Mouse (Mus musculus) spleen, postnatal 10 days (tissue): ENCODE results near the gene Mgat1.
"Not testable (repeated sequence)": the region's sequence is repeated elsewhere in the genome, so short reads cannot be mapped to it uniquely, and the experiment has no call there.

ENCODE experiments used
- DNase-seq, 2 experiments: peaks; one replicate each; pipeline ENCODE4 v3.0.0; 2021 to 2022; ENCODE audit warnings: low spot score in 2 of 2

The Mgat1 gene

DNA sequence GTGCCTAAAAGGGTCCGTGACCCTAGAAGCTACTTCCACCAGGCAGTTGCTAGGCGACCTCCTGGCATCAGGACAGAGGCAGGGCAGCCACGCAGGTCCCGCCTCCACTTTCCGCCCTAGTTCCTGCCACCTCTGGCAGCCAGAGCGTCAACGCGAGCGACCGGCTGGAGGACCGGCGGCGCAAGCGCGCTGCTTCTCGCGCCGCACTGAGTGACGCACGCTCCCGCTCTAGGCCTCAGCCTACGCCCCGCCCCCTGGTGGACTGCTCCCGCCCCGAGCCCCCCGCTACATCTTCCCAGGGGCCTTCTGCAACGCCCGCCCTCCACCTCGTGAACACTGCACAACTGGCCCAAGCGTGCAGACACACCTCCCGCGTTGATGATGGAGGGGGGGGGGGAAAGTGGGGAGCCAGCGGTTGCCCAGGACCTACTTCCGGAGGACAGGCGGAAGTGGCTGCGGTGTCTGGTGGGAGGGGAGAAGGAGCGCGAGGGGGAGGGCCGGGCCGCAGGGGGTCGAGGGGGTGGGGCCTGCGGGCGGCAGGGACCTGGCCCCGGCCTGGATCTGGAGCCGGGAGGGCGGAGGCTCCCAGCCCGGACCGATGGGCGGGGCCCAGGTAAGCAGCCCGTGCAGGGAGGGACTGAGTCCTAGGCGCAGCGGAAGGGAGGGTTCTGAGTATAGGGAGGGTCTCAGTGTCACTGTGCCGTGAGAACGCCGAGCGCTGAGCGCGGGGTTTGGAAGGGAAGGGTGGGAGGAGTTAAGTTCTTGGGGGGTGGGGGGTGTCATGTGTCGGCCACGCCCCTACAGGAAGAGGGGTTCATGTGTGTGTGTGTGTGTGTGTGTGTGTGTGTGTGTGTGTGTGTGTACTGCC, at the start of gene Mgat1:
Gene Mgat1 (plus strand): TSS at position 465 of the 868 bp plus-strand sequence.
- DNase-seq, result peak; percentile 85 to 95

DNA sequence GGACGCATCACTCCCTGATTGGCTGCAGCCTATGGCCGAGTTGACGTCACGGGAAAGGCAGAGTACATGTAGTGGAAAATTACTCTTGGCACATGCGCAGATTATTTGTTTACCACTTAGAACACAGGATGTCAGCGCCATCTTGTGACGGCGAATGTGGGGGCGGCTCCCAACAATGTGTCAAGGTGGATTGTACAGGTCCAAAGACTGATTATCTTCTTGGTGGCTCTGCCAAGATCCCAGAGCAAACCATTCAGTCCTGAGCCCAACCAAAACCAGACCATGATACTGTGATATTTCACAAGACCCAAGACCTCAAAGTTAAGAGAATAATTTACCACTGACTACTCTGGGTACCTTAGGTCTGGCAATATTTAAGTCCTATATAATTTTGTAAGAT, 49.2 kb upstream of the Mgat1 start:
- DNase-seq, result not testable (repeated sequence)

DNA sequence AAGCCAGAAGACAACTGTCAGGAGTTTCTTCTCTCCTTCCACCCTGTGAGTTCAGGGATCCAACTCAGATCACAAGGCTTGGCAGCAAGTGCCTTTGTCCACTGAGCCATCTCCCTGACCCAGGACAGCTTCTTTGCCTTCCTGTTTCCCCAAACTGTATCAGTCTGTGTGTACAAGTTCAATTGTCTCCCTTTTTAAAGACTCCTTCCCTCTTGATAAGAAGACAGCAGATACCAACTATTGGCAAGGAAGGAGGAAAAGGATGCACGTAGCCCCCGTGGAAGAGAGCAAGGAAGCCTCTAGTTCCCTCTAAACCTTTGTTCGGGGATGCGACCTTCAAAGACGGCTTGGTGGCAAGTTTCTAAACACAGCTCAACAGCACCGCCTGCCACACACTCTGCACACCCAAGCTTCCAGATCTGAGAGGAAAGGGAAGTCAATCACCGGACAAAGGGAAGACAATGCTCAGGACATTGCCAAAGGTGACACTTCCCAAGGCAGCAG, 48.1 kb upstream of the Mgat1 start:
- DNase-seq, result no peak

DNA sequence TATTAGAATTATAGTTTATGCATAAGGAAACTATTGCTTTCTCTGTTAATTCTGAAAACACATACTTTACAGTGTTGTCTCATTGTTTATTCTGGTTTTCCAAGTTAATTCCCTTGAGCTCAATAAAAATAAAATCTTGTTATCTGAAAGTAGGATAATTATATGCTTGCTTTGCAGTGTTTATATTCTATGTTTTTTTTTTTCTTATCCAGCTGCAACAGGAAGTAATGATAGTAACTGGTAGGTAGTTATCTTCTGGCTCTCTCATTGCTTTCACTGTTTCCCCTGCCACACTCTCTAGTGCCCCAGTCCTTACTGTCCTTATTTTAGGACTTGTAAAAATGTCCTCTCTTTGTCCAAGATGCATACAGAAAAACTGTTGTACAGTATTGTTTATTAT, 43.3 kb upstream of the Mgat1 start:
- no peak for DNase-seq

DNA sequence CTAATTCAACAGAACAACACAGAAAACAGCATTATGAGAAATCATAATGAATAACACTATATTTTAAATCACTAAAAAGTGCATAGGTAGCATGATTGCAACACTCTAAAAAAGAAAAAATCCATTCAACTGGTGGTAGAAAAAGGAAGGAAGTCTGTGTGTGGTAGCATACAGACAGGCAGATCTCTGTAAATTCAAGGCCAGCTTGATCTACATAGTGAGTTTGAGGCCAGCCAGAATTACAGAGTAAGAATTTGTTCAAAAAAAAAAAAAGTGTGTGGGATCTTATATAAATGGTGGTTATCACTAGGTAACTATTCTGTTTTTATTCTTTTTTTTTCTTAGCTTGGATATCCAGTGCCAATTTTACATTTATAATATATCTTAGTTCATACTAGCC, 42.8 kb upstream of the Mgat1 start:
- DNase-seq, result no peak

DNA sequence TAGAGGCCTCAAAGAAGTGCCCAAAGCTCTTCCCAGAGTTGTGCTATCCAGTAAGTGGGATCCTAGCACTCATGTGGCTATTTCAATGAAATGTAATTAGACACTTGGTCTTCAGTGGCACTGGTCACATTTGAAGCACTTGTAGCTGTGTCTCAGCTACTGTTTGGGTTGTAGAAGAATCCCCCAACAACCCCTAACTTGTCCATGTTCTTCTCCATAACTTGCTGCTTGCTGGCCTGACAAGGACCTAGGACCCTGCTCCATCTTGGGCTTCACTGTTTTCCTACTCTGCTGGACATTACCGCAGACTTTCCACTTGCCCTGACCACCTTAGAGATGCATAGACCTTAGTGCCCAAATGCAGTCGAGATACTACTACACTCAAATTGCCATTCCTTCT, 41.9 kb upstream of the Mgat1 start:
- DNase-seq, result no peak

DNA sequence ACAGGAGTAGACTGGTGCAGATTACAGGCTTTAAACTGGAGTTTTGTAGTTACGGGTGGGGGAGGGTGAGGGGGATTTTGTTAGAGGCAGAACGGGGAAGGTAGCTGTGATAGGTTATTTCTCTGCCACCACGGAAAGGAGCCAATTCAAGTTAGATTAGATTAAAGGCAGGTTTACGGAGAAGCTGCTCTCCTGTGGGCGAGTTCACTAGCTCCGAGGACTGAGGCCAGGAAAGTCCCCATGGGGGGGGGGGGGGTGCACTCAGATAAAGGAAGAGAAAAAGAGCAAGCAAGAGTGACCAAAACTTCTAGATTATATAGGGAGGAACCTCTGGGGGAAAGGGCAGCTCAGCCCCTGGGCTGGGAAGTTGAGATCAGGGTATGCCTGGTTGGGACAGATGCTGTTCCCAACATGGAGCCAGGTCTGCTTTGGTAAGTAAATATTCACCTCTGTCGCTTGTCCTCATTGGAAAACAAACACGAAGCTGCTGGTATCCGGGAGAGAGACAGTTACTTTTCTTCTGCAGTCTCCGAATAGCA, 41.4 kb upstream of the Mgat1 start:
- DNase-seq, result peak; percentile 34 to 49

DNA sequence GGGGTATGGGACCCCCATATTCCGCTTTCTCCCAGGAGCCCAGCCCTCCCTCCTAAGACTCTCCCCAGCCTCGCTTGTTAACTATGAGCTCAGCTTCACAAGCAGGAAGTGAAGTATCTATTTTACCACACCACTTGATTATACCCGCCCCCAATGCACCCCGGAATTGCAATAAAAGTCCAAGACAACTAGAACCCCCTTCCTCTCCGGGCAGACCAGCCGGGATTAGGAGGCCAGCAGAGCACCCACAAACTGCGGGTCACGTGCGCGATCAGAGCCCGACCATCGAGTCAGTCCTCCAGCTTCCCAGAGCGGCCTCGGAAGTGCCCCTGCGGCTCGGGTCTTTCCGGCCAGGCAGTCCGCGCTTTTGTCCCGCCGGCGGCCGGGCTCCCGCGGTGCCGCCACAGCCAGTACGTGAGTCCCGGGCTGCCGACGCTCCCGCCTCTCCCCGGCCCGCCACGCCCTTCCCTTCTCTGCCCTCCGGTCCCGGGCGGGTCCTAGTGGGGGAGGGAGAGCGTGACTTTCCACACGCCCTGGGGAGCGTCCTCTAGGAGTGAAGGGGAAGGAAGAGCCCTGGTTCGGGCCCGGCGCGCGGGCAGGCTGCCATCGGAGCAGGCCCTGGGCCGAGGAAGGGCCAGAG, 40.7 kb upstream of the Mgat1 start, which contains the start of gene Zfp62:
Gene Zfp62 (plus strand): TSS at position 164 of the 640 bp plus-strand sequence.
- DNase-seq, result peak; percentile 91 to 95

DNA sequence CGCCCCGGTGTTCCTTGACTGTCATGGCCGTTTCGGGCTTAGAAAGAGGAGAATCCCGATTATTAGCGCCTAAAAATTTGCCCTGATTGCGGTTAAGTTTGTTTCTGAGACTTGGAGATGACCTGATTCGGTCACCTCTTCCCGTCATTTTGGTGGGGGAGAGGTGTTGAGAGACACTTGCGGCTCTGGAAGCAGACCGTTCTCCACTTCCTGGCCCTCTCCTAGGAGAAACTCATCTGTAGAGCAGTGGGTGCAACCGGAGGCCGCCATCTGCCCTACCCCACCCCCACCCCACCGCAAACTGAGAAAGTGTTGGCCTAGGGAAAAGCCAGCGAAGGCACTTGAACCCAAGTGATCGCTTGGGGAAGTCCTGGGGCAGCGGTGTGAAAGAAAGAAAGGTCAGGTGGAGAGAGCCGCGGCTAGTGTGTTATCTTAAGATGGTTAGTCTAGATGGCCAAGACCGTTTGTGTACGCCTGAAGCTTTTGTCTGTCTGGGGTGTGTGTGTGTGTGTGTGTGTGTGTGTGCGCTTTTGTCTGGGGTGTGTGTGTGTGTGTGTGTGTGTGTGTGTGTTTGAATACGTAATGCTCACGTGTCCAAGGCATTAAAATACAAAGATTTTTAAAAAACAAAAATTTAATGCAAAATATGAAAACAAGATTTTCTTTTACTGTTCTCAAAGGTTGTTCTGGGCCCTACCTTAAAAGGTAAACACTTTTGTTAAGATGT, 40.1 kb upstream of the Mgat1 start:
- peak in 1 of 2 experiments; percentile 50 for DNase-seq

DNA sequence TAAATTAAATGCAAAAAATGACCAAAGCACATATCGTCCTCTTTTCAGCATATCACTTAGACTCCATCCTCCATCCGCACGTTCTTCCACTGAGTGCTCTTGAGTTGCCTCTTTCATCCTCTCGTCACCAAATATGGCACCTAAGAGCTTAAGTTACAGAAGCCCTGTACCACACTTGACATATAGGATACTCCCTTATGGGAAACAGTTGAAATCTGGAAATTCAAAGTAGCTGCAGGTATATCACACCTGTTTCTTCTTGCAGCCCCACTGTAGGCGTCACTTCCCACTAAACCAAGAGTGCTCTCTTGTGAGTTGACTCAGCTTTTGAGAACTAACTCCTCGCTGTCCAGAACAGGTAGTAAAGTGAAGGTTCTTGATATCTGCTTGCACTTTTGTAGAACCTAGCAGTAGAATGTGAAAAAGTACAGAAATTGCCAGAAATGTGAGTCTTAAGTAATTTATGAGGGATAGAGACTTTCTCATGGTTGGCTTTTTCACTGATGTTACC, 38.9 kb upstream of the Mgat1 start:
- no peak for DNase-seq

DNA sequence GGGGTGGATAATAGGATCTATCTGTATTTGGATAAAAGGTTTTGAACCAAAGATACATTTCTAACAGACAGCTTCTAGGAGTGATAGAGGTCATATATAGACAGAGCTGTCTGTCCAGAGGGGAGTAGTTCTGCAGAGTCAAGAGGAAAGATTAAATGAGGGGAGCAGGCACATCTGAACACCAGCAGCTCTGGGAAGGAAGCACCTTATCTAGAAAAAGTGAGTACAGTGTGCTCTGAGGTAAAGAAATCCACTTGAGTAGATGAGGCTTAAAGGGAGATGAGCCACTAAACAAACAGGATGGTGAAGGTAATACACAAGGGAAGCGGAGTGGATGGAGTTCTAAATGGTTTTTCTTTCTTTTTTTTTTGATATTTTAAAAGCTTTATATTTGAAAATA, 36.5 kb upstream of the Mgat1 start:
- DNase-seq, result no peak

DNA sequence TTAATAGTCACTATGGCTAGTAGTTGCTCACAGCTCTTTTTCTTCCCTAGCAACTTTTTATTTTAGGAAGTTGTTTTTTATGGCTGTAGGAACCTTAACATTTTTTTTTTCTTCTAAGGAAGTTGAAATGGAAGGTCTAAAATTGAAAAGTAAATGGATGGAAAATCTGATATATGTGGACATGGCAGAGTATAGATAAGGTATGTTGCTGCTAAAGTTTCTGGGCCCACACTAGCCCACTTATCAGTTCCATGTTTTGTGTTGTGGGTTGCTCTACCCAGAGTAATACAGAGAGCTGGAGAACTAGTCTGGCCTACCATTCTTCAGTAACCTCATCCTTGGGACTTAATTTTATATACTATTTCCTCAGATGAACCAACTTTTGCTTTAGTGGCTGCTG, 31.4 kb upstream of the Mgat1 start:
- no peak for DNase-seq

DNA sequence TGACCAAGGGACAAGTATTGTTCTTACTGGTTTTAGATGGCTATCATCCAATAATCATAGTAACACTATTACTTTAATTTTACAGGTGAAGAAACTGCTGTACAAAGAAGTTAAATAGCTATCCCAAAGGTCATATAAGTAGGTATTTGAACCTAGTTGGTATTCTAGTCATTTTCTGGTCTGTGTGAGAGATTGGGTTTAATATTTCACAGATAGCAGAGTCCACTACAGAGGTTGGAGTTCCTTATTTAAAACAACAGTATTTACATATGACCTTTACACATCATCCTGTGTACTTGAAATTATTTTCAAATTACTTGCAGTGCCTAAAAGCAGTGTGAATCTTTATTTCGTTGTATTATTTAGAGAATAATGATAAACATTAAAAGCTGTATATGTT, 30.5 kb upstream of the Mgat1 start:
- DNase-seq, result no peak

DNA sequence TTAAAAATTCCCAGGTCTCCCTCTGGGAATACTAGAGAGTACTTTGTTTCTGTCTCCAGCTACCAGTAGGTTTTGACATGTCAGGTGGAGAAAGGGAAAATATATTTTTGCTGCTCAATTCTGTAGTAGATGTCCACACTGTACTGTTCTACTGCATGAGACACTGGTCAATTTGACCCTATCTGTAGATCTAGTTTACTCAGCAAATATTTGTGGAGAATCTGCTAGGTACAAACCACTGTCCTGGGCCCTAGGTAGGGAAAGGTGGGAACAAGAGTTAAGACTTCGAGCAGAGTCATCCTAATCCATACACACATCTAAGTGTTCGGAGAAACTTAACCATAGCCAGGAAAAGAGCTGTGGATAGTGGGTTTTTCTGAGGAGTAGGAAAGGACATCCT, 24.7 kb upstream of the Mgat1 start:
- DNase-seq, result no peak

DNA sequence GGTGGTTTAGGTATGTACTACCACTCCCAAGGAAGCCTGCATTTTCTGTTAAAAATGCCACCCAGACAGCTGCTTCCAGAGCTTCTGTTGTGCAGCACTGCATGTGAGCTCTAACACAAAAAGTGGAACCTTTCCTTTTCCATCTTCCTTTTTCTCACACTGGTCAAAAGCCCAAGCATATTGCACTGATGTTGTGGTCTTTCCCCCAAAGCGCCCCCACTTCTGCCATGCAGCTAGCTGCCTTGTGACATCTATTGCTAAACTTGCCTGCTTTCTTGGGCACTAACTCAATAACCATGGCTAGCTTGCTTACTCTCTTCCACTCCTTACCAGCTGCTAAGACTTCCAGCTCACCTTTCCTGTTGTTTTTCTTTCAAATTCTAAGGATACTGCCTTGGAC, 19.5 kb upstream of the Mgat1 start:
- DNase-seq, result no peak

DNA sequence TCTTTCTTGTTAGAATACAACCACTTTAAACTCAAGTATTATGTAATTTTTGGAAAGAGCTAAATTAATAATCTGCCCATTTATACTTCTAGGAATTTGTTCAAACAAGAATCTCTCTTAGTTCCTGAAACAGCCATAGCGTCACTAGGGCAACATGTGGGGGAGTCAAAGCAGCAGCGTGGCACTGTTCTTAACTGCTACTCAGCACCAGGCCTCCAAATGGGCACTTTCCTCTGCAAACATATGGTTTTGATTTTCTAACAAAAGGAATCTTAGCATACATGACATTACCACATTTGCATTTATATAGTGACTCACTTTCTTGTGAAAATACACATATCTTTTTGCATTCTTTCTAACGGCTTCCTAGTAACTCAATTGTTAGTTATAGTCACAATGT, 11.2 kb upstream of the Mgat1 start:
- DNase-seq, result no peak

DNA sequence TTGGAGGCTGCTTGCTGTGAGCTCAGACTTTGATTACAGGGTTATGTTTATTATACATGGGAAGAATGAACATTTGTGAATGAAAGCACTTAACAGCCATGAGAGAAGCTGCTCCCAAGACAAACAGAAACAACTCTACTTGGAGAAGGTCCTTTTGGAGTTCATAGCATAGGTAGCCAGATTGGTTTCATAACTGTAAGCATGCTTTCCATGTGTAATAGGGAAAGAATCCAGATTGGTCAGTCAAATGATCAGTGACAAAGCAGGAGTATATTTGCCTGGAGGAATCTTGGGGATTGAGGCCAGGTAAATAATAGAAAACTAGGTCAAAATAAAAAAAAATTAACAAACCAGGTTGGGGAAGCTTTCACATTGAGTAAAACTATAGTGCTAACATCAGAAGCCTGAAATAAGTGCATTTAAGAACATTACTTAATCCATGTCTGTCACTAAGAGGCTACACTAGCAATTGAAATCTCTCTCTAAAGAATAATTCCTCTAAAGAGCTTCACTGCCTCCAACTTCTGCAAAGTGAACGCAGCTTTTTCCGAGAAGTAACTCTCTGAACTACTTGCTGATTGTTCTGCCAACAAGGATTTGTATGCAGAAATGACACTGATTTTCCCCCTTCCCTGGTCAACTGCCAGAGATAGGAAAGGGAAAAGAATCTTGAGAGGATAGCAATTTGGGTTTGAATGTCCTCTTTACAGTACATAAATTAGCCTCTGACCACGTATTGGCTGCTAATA, 8.4 kb upstream of the Mgat1 start:
- no peak for DNase-seq

DNA sequence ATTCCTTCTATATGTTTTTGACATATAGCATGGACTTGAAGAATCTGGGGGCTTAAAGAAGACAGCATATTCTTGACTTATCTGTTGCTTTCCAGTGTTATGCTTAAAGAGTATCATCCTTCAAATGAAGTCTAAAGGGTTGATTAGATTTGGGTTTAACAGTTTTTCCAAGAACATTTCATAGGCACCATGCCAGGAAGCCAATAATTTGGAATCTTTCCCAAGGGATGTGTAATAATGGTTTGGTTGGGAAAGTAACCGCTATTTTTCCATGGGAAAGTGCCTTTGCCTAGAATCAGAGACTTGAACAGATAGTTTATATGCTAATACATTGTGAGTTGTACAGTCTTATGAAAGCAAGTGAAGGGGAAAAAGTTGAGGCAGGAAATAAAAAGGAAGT, 7.1 kb upstream of the Mgat1 start:
- DNase-seq, result no peak

DNA sequence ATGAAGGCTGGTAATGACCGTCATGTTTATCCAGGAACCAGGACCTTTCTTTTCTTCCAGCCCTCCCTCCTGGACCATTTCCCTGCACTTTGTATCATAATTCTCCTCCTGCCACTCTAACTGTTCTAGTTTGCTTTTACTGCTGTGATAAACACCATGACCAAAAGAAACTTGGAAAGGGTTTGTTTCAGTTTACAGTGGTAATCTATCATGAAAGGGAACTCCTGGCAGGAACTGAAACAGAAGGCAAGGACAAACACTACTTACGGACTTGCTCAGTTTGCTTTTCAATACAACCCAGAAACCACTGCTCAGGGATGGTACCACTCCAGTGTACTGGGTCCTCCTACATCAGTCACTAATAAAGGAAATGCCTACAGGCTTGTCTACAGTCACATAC, 6.5 kb upstream of the Mgat1 start:
- no peak for DNase-seq

DNA sequence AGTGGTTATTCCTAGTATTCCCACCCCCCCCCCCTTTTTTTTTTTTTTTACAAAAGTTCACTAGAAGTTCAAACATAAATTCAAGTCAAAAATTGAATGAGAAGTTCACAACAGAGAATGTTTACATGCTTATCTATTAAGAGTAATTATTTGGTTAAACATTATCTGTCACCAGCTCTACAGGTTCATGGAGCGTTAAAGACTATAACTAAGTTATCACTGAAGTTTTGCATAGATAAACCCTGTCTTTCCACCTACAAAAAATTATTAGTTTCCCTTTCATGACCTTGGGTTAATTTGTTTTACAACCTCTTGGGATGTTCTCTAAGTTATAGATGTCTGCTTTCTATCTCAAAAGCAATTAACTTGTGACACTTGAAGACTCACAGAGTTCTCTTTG, 3.7 kb upstream of the Mgat1 start:
- no peak for DNase-seq

DNA sequence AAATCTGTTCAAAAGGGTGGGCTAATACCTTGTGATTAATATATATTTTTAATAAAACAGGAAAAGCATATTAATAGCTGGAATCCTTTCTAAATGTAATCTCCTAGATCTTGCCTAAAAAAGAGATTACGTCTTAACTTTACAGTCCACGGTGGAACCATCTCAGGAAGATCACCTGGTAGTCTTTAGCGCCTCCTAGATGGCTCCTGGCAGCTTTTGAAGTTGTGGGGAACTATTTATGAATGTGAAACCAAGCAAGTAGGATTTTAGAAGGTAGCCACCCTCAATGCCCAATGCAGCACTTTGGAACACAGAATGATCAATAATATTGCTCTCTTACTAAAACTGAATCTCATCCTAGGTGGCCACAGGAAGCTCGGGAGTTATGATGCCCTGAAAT, 3.1 kb upstream of the Mgat1 start:
- DNase-seq, result no peak
